Mouse (Mus musculus) lung, adult 18-20 months (tissue): ENCODE measurements around the gene Fmnl2.

Experiments used
- DNase-seq, 2 experiments: peaks; one replicate each; pipeline ENCODE4 v3.0.0; 2022; ENCODE audit warnings: mixed read lengths in 2 of 2

The Fmnl2 gene

GRCm38 (mm10) chr2:52857611-52858528 lies at the start of gene Fmnl2:
Fmnl2 (plus strand) TSS chr2:52857860.
- DNase-seq = peak; percentile 59 to 71

GRCm38 (mm10) chr2:52809988-52810387 lies 47.7 kb upstream of the Fmnl2 start:
- DNase-seq = no peak

GRCm38 (mm10) chr2:52811691-52812090 lies 46.0 kb upstream of the Fmnl2 start:
- DNase-seq = peak; percentile 7 to 15

- no peak for DNase-seq
Measured at GRCm38 (mm10) chr2:52817341-52817740, 40.3 kb upstream of the Fmnl2 start.

- DNase-seq = no peak
Measured at GRCm38 (mm10) chr2:52818944-52819343, 38.7 kb upstream of the Fmnl2 start.

GRCm38 (mm10) chr2:52822214-52822613 lies 35.4 kb upstream of the Fmnl2 start:
- no peak for DNase-seq

- DNase-seq = no peak
Measured at GRCm38 (mm10) chr2:52828077-52828476, 29.6 kb upstream of the Fmnl2 start.

- no peak for DNase-seq
Measured at GRCm38 (mm10) chr2:52830513-52830912, 27.1 kb upstream of the Fmnl2 start.

GRCm38 (mm10) chr2:52831585-52831984 lies 26.1 kb upstream of the Fmnl2 start:
- no peak for DNase-seq

- DNase-seq = no peak
Measured at GRCm38 (mm10) chr2:52835726-52836125, 21.9 kb upstream of the Fmnl2 start.

GRCm38 (mm10) chr2:52839074-52839473 lies 18.6 kb upstream of the Fmnl2 start:
- DNase-seq = no peak

GRCm38 (mm10) chr2:52839868-52840267 lies 17.8 kb upstream of the Fmnl2 start:
- no peak for DNase-seq

GRCm38 (mm10) chr2:52843861-52844260 lies 13.8 kb upstream of the Fmnl2 start:
- DNase-seq = no peak

GRCm38 (mm10) chr2:52844936-52845752 lies 12.5 kb upstream of the Fmnl2 start:
- DNase-seq = no peak

GRCm38 (mm10) chr2:52846506-52846905 lies 11.2 kb upstream of the Fmnl2 start:
- no peak for DNase-seq

GRCm38 (mm10) chr2:52849092-52849491 lies 8.6 kb upstream of the Fmnl2 start:
- DNase-seq = no peak

GRCm38 (mm10) chr2:52858529-52859465 lies 1.1 kb downstream of the Fmnl2 start:
- DNase-seq = peak; percentile 31 to 37

GRCm38 (mm10) chr2:52859466-52859840 lies 1.8 kb downstream of the Fmnl2 start:
- DNase-seq = no peak

GRCm38 (mm10) chr2:52860111-52860775 lies 2.6 kb downstream of the Fmnl2 start:
- DNase-seq = no peak

GRCm38 (mm10) chr2:52862046-52862759 lies 4.5 kb downstream of the Fmnl2 start:
- DNase-seq = no peak

GRCm38 (mm10) chr2:52862760-52863124 lies 5.1 kb downstream of the Fmnl2 start:
- no peak for DNase-seq
